Mouse (Mus musculus) megakaryocyte, embryonic 14.5 days (primary cell): Measurements from ENCODE around the gene B4galt5.

ENCODE experiments used
- FLI1 ChIP-seq: IDR thresholded peaks from 2 replicates; pipeline ENCODE4 v1.6.1; 2012; ENCODE audit warnings: low read length, inconsistent platforms, mixed read lengths
- GATA1 ChIP-seq: IDR thresholded peaks from 3 replicates; pipeline ENCODE4 v1.6.1; 2012; ENCODE audit warnings: mixed read lengths, low read length, inconsistent platforms, borderline replicate concordance

DNA sequence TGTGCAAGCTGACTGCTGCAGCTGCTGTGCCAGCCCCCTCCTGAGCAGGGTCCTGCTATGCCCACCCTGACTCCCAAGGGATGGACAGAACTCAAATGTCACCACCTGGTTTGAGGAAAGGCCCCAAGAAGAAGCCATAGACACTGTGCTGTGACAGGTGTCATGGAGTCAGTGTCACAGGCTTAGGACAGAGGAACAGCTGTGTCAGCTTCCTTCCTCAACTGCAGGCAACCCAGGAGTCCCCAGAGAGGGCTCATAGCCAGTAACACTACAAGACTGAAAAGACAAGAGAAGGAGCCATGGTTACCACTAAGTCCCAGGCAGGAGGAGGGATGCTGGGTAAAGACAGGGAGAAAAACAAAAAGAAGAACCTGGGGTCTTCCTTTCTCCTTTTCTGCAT is 7.9 kb upstream of the B4galt5 start:
- TF ChIP-seq FLI1 (no peak), GATA1 (no peak)
